Mouse (Mus musculus) embryonic facial prominence, embryonic 13.5 days (tissue): Measurements from ENCODE around the gene 4930579F01Rik. TPM values are rescaled to one million over a fixed set of nuclear protein-coding genes. Genes with fewer than 3 reads are reported as not detected.
A peak's percentile ranks its signal among the peaks of the same experiment; 100 is the strongest.

Experiments used
- ATAC-seq: fragments of 200-750 bp; cut with Nextera tagmentation; 2 replicates; pipeline ENCODE4 v1.8.0; 2017; ENCODE audit warnings: low read depth; ENCODE audit not compliant: insufficient number of reproducible peaks, insufficient read depth, low FRiP score, low TSS enrichment
- H3K27ac ChIP-seq: fragments of 300-500 bp; sonication (generic); 2 replicates; pipeline ENCODE4 v1.5.1; 2015; ENCODE audit warnings: moderate library complexity, mild to moderate bottlenecking, inconsistent platforms
- H3K27me3 ChIP-seq: fragments of 300-500 bp; sonication (generic); 2 replicates; pipeline ENCODE4 v1.6.1; 2015; ENCODE audit warnings: mild to moderate bottlenecking, inconsistent platforms
- H3K36me3 ChIP-seq: fragments of 300-500 bp; sonication (generic); 2 replicates; pipeline ENCODE4 v1.6.1; 2015; ENCODE audit warnings: mild to moderate bottlenecking, inconsistent platforms
- H3K4me1 ChIP-seq: fragments of 300-500 bp; sonication (generic); 2 replicates; pipeline ENCODE4 v1.6.1; 2015; ENCODE audit warnings: inconsistent platforms
- H3K4me2 ChIP-seq: fragments of 300-500 bp; sonication (generic); 2 replicates; pipeline ENCODE4 v1.6.1; 2015; ENCODE audit warnings: moderate library complexity, mild to moderate bottlenecking, inconsistent platforms
- H3K4me3 ChIP-seq: fragments of 300-500 bp; sonication (generic); 2 replicates; pipeline ENCODE4 v1.5.1; 2015; ENCODE audit warnings: mild to moderate bottlenecking, inconsistent platforms
- H3K9ac ChIP-seq: fragments of 300-500 bp; sonication (generic); 2 replicates; pipeline ENCODE4 v1.6.1; 2015; ENCODE audit warnings: mild to moderate bottlenecking, inconsistent platforms
- H3K9me3 ChIP-seq: fragments of 300-500 bp; sonication (generic); 2 replicates; pipeline ENCODE4 v1.6.1; 2016; ENCODE audit warnings: inconsistent platforms
- WGBS: fragments of 180-500 bp; shearing (Covaris S2); methylation state at CpG from one replicate; pipeline ENCODE4 v1.1.7; 2015; ENCODE audit warnings: mixed read lengths; 5-methylcytosine and 5-hydroxymethylcytosine counted together
- polyA plus RNA-seq: library from polyadenylated mRNA; unstranded; fragments of >200 nt; fragmentation: Nextera tagmentation; extraction: Ambion mirVana; gene quantifications from 2 replicates; pipeline ENCODE4 v1.2.1, GENCODE M21; 2015

Gene 4930579F01Rik
- polyA plus RNA-seq, 1 experiment from 2014 or later, result 0.81 TPM

- no peak for ATAC-seq
- Histone ChIP-seq H3K4me2 (no peak overlapping the region), H3K9me3 (peaks cover 5% of the 10 kb centered on the region; the same call in 1 of the 2 replicates), H3K4me3 (no peak overlapping the region), H3K9ac (no peak overlapping the region), H3K27me3 (no peaks in the 10 kb centered on the region), H3K4me1 (no peaks in the 10 kb centered on the region), H3K27ac (no peak overlapping the region), H3K36me3 (no peaks in the 10 kb centered on the region)
- WGBS, result 90% methylated on average over 2 of the region's 2 CpGs
Observed at GRCm38 (mm10) chr3:138182019-138182418, 11.6 kb downstream of the 4930579F01Rik start.

GRCm38 (mm10) chr3:138175551-138175950 lies 18.1 kb downstream of the 4930579F01Rik start:
- H3K4me2 ChIP-seq, result no peak overlapping the region
- WGBS, result 77% methylated on average over 6 of the region's 6 CpGs
- H3K4me1 ChIP-seq, result no peaks in the 10 kb centered on the region
- no peaks in the 10 kb centered on the region for H3K27me3 ChIP-seq
- H3K9me3 ChIP-seq, result peaks cover 5% of the 10 kb centered on the region
- no peak overlapping the region for H3K27ac ChIP-seq
- no peak for ATAC-seq
- no peak overlapping the region for H3K9ac ChIP-seq
- no peaks in the 10 kb centered on the region for H3K36me3 ChIP-seq
- H3K4me3 ChIP-seq, result no peak overlapping the region

- WGBS, result 82% methylated on average over 10 of the region's 10 CpGs
- Histone ChIP-seq H3K36me3 (no peaks in the 10 kb centered on the region), H3K9ac (no peak overlapping the region), H3K9me3 (peaks cover 5% of the 10 kb centered on the region), H3K4me1 (no peaks in the 10 kb centered on the region), H3K4me3 (no peak overlapping the region), H3K27me3 (no peaks in the 10 kb centered on the region), H3K4me2 (no peak overlapping the region), H3K27ac (no peak overlapping the region)
- no peak for ATAC-seq
Observed at GRCm38 (mm10) chr3:138173291-138173690, 20.3 kb downstream of the 4930579F01Rik start.

- Histone ChIP-seq H3K27ac (no peak overlapping the region), H3K4me2 (no peak overlapping the region), H3K4me1 (no peaks in the 10 kb centered on the region), H3K9me3 (no peaks in the 10 kb centered on the region), H3K36me3 (no peaks in the 10 kb centered on the region), H3K9ac (no peak overlapping the region), H3K27me3 (no peaks in the 10 kb centered on the region), H3K4me3 (no peak overlapping the region)
- 64% methylated on average over 4 of the region's 4 CpGs for WGBS
- ATAC-seq, result no peak
Observed at GRCm38 (mm10) chr3:138162553-138163183, 31.0 kb downstream of the 4930579F01Rik start.

GRCm38 (mm10) chr3:138161623-138162022 lies 32.0 kb downstream of the 4930579F01Rik start:
- Histone ChIP-seq H3K4me2 (no peak overlapping the region), H3K4me3 (no peak overlapping the region), H3K27me3 (no peaks in the 10 kb centered on the region), H3K9ac (no peak overlapping the region), H3K4me1 (no peaks in the 10 kb centered on the region), H3K27ac (no peak overlapping the region), H3K36me3 (no peaks in the 10 kb centered on the region), H3K9me3 (no peaks in the 10 kb centered on the region)
- ATAC-seq, result no peak
- WGBS, result 77% methylated on average over 10 of the region's 10 CpGs

GRCm38 (mm10) chr3:138156651-138157050 lies 37.0 kb downstream of the 4930579F01Rik start:
- ATAC-seq, result no peak
- Histone ChIP-seq H3K9ac (no peak overlapping the region), H3K9me3 (no peaks in the 10 kb centered on the region), H3K36me3 (peaks cover 12% of the 10 kb centered on the region), H3K27me3 (no peaks in the 10 kb centered on the region), H3K27ac (peak overlapping the region; percentile 55), H3K4me1 (no peaks in the 10 kb centered on the region), H3K4me3 (no peak overlapping the region), H3K4me2 (no peak overlapping the region)
- 51% methylated on average over 10 of the region's 10 CpGs for WGBS

- Histone ChIP-seq H3K27ac (no peak overlapping the region), H3K9me3 (no peaks in the 10 kb centered on the region), H3K36me3 (peaks cover 13% of the 10 kb centered on the region), H3K4me1 (no peaks in the 10 kb centered on the region), H3K9ac (no peak overlapping the region), H3K27me3 (no peaks in the 10 kb centered on the region), H3K4me2 (no peak overlapping the region), H3K4me3 (no peak overlapping the region)
- 88% methylated on average over 4 of the region's 4 CpGs for WGBS
- ATAC-seq, result no peak
Observed at GRCm38 (mm10) chr3:138155062-138155461, 38.6 kb downstream of the 4930579F01Rik start.

- H3K4me2 ChIP-seq, result no peak overlapping the region
- H3K27ac ChIP-seq, result no peak overlapping the region
- peaks cover 26% of the 10 kb centered on the region for H3K36me3 ChIP-seq
- 89% methylated on average over 2 of the region's 2 CpGs for WGBS
- H3K4me3 ChIP-seq, result no peak overlapping the region
- ATAC-seq, result no peak
- H3K9ac ChIP-seq, result no peak overlapping the region
- H3K9me3 ChIP-seq, result no peaks in the 10 kb centered on the region
- peaks cover 5% of the 10 kb centered on the region; the same call in 1 of the 2 replicates for H3K4me1 ChIP-seq
- H3K27me3 ChIP-seq, result no peaks in the 10 kb centered on the region
Observed at GRCm38 (mm10) chr3:138148811-138149210, 44.8 kb downstream of the 4930579F01Rik start.

- no peak for ATAC-seq
- Histone ChIP-seq H3K36me3 (peaks cover 9% of the 10 kb centered on the region), H3K4me2 (peak within 1 kb of the TSS; percentile 70), H3K27ac (peak within 1 kb of the TSS; percentile 99), H3K9ac (peak within 1 kb of the TSS; percentile 85), H3K9me3 (no peaks in the 10 kb centered on the region), H3K4me1 (peaks cover 9% of the 10 kb centered on the region; the same call in 1 of the 2 replicates), H3K4me3 (peak within 1 kb of the TSS; percentile 63), H3K27me3 (no peaks in the 10 kb centered on the region)
- WGBS, result 4% methylated on average over 8 of the region's 8 CpGs
Observed at GRCm38 (mm10) chr3:138144642-138145171, 48.9 kb downstream of the 4930579F01Rik start, which contains the start of gene Mttp. Gene Mttp (minus strand): TSS chr3:138144968.

- H3K36me3 ChIP-seq, result peaks cover 5% of the 10 kb centered on the region
- ATAC-seq, result no peak
- peaks cover 9% of the 10 kb centered on the region; the same call in 1 of the 2 replicates for H3K4me1 ChIP-seq
- peak overlapping the region; percentile 85 for H3K9ac ChIP-seq
- no peaks in the 10 kb centered on the region for H3K9me3 ChIP-seq
- peak overlapping the region; percentile 63 for H3K4me3 ChIP-seq
- H3K27me3 ChIP-seq, result no peaks in the 10 kb centered on the region
- H3K4me2 ChIP-seq, result peak overlapping the region; percentile 70
- WGBS, result under 1% methylated on average over 18 of the region's 18 CpGs
- H3K27ac ChIP-seq, result peak overlapping the region; percentile 99
Observed at GRCm38 (mm10) chr3:138144060-138144641, 49.5 kb downstream of the 4930579F01Rik start.

GRCm38 (mm10) chr3:138143315-138144059 lies 50.1 kb downstream of the 4930579F01Rik start, which contains the start of gene Trmt10a:
Gene Trmt10a (plus strand): TSS chr3:138143448.
- peak within 1 kb of the TSS; percentile 99 for H3K27ac ChIP-seq

More at GRCm38 (mm10) chr3:138143315-138144059, 50.1 kb downstream of the 4930579F01Rik start, which contains the start of gene Trmt10a:
- Histone ChIP-seq H3K4me1 (peaks cover 9% of the 10 kb centered on the region; the same call in 1 of the 2 replicates), H3K4me2 (peak within 1 kb of the TSS; percentile 70), H3K4me3 (peak within 1 kb of the TSS; percentile 63), H3K36me3 (no peaks in the 10 kb centered on the region; the same call in 1 of the 2 replicates), H3K27me3 (no peaks in the 10 kb centered on the region), H3K9ac (peak within 1 kb of the TSS; percentile 85), H3K9me3 (no peaks in the 10 kb centered on the region)
- peak; percentile 97 for ATAC-seq
- WGBS, result under 1% methylated on average over 70 of the region's 70 CpGs
